Mouse (Mus musculus): ENCODE results near the gene Sh3pxd2b.

The Sh3pxd2b gene

GRCm38 (mm10) chr11:32374027-32374589, 26.5 kb downstream of the Sh3pxd2b start:
- DNase-seq: no peak

- DNase-seq: no peak
Measured at GRCm38 (mm10) chr11:32375104-32375535, 27.5 kb downstream of the Sh3pxd2b start.

GRCm38 (mm10) chr11:32376086-32376485, 28.5 kb downstream of the Sh3pxd2b start:
- DNase-seq: no peak

- DNase-seq: no peak
Measured at GRCm38 (mm10) chr11:32379910-32380309, 32.3 kb downstream of the Sh3pxd2b start.

GRCm38 (mm10) chr11:32383341-32384134, 35.9 kb downstream of the Sh3pxd2b start:
- DNase-seq: no peak

- DNase-seq: no peak
Measured at GRCm38 (mm10) chr11:32384135-32384801, 36.6 kb downstream of the Sh3pxd2b start.

- no peak for DNase-seq
Measured at GRCm38 (mm10) chr11:32386043-32386442, 38.4 kb downstream of the Sh3pxd2b start.

- DNase-seq: no peak
Measured at GRCm38 (mm10) chr11:32388064-32388463, 40.4 kb downstream of the Sh3pxd2b start.

- DNase-seq: peak in 1 of 2 experiments; percentile 24
Measured at GRCm38 (mm10) chr11:32393095-32393494, 45.5 kb downstream of the Sh3pxd2b start.

- DNase-seq: no peak
Measured at GRCm38 (mm10) chr11:32395791-32396190, 48.2 kb downstream of the Sh3pxd2b start.

GRCm38 (mm10) chr11:32398446-32398845, 50.8 kb downstream of the Sh3pxd2b start:
- DNase-seq: peak in 1 of 2 experiments; percentile 15

GRCm38 (mm10) chr11:32399261-32399660, 51.6 kb downstream of the Sh3pxd2b start:
- DNase-seq: no peak

GRCm38 (mm10) chr11:32402712-32403111, 55.1 kb downstream of the Sh3pxd2b start:
- DNase-seq: no peak

GRCm38 (mm10) chr11:32404708-32405107, 57.1 kb downstream of the Sh3pxd2b start:
- DNase-seq: no peak

GRCm38 (mm10) chr11:32407863-32408262, 60.2 kb downstream of the Sh3pxd2b start:
- DNase-seq: no peak

- DNase-seq: no peak
Measured at GRCm38 (mm10) chr11:32409052-32409451, 61.4 kb downstream of the Sh3pxd2b start.

- no peak for DNase-seq
Measured at GRCm38 (mm10) chr11:32409823-32410562, 62.4 kb downstream of the Sh3pxd2b start.

- no peak for DNase-seq
Measured at GRCm38 (mm10) chr11:32420001-32420400, 72.4 kb downstream of the Sh3pxd2b start.

- DNase-seq: peak; percentile 34 to 36
Measured at GRCm38 (mm10) chr11:32423311-32423710, 75.7 kb downstream of the Sh3pxd2b start.

GRCm38 (mm10) chr11:32424600-32424999, 77.0 kb downstream of the Sh3pxd2b start:
- DNase-seq: no peak

- no peak for DNase-seq
Measured at GRCm38 (mm10) chr11:32425043-32425658, 77.5 kb downstream of the Sh3pxd2b start.

- DNase-seq: no peak
Measured at GRCm38 (mm10) chr11:32427537-32427936, 79.9 kb downstream of the Sh3pxd2b start.

All from cerebellum, postnatal 36 days (tissue).